Mouse (Mus musculus): Measurements from ENCODE around the gene Prr13. TPM values are rescaled to one million over a fixed set of nuclear protein-coding genes. Genes with fewer than 3 reads are reported as not detected.

Gene Prr13
- polyA plus RNA-seq, 1 experiment: 781 TPM

DNA sequence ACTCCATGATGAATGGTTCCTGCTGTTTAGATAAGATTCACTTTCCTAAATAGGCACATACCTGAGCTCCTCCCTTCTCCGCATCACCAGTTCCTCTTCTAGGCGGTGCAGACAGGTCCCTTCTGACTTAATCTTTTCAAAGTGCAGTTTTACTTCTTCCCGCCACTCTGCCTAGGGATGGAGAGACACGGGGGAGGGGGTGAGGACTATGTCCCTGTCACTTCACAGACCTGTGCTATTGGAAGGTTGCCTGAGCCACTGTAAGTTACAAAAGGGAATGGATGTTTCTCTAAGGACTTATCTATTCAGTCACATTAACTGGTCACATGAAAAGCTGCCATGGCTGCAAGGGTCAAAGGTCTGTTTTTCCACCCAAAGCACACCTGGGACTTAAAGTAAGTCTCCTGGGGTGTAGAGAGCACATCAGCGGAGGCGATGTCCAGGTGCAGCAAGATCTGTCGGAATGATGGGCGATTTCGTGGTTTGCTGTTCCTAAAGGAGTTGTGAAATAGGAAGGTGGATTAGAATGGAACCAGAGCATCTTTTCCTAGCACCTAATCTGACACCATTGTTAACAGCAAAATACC lies 43.5 kb downstream of the Prr13 start:
- DNase-seq (ENCODE audit: low read depth, low spot score): no peak
- WGBS: 39% methylated on average over 9 of the region's 9 CpGs

DNA sequence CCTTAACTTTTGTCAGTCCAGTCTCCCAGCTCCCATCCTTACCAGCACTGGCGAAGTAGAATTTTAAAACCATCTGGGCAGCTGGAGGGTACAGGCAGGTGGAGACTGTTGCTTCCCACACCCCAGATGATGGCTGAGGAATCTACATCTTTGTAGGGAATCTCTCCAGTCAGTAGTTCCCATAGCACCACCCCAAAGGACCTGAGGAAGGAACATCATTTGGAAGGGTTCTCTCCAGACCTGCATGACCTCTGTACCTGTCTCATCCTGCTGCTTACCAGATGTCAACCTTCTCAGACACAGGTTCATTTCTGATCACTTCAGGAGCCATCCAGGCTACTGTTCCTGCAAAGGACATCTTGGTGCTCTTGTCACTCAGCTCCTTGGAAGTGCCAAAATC lies 44.6 kb downstream of the Prr13 start, which contains the start of gene Gm10337:
TSS of gene Gm10337 (plus strand) at position 276 of the 400 bp plus-strand sequence.
- DNase-seq (ENCODE audit: low read depth, low spot score): no peak
- 89% methylated on average over 1 of the region's 1 CpGs for WGBS

DNA sequence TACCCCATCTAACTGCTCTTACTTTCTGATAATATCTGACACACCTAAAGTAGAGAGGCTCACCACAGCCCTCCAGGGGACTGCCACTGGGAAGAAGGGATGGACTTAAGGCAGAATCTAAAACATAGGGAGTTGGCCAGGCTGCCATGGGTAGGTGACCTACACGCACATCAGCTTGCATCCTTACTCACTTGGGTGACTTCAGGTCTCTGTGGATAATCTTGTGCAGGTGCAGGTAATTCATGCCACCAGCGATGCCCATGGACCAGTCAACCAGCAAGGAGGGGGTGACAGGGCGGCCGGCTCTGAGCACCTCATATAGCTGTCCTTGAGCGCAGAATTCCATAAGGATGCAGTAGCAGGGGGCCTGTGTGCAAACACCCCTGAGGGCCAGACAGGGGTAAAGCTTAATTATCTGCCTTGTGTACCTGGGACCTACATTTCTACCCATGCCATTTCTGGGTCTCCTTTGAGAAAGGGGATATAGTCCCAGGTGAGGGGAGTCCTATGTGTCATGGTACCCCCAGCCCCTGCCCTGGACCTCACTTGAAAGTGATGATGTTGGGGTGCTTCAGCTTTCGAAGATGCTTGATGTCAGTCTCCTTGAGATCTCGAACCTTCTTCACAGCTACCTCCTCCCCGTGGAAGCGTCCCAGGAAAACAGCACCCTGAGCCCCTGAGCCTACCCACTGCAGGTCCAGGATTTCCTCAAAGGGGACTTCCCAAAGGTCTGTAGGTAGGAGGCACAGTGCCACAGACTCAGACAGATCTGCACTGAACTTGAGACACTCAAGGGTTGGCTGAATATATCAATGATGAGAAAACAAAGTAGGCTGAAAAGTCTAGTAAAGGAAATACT lies 45.3 kb downstream of the Prr13 start:
- no peak for DNase-seq (ENCODE audit: low read depth, low spot score)
- WGBS: 88% methylated on average over 9 of the region's 9 CpGs

DNA sequence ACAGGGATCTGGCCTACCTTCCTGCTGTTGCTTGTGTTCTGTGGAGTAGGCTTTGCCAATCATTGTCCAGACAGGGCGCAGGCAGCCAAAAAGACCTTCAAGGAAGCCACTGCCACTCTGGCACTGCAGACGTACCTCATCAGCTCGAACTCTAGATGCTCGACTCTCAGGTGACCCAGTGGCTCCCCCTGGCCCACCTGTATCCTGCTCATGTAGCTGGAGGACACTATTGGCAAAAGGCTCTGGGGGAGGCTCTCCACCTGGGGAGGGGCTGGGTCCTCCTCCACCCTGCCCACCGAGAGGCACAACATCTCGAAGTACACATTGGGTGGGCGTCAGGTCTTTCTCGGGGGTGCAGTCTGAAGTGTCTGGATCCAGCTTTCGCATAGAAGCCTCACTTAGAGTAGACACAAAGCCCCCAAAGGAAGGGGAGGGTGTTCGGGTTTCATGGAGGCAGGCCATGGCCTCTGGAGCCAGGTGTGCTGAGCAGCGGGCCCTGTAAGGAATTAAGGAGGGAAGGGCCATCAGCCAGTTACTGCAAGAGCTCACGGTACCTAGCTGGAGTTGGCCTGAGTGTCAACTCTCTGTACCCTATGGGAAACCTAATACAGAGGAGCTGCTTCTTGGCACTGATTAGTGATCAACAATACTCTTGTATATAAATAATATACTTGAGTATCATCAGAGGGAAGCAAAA lies 46.4 kb downstream of the Prr13 start:
- no peak for DNase-seq (ENCODE audit: low read depth, low spot score)
- WGBS: 66% methylated on average over 12 of the region's 12 CpGs

DNA sequence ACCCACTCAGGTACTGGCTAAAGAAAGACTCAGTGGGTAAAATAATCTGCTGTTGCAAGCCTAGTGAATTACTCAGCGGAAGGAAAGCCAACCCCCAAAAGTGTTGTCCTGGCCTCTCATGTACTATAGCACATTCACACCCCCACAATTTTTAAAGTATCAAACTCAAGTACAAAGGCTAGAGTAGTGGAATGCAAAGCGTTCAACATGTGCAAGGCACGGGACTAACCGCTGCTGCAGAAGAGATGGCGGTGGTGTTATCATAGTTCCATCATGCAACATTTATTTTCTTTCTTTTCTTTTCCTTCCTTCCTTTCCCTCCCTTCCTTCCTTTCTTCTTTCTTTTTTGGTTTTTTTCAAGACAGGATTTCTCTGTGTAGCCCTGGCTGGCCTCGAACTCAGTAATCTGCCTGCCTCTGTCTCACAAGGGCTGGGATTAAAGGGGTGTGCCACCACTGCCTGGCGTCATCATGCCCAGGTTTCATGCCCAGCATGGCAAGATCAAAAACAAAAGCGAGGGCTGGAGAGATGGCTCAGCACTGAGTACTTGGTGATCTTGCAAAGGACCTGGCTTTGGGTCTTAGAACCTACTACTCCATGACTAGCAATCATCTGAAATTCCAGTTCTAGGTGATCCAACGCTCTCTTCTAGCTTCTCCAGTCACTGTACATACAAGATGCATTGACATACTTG lies 47.1 kb downstream of the Prr13 start:
- 68% methylated on average over 9 of the region's 9 CpGs for WGBS
- DNase-seq (ENCODE audit: low read depth, low spot score): no peak

DNA sequence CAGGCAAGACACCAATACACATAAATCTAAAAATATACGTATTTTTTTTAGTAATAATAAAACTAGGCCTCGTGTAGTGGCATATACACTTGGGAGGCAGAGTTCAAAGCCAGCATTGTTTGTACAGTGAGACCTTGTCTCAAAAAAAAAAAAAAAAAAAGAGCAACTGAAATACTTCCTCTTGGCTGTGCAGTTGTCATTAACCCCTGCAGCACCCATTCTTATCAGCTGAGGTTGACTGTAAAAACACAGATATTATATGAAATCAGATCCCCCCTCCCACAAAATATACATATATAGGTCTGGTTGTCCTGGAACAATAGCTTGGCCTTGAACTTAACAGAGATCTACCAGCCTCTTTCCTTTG lies 47.6 kb downstream of the Prr13 start:
- no peak for DNase-seq (ENCODE audit: low read depth, low spot score)
- WGBS: 10% methylated on average over 2 of the region's 2 CpGs

DNA sequence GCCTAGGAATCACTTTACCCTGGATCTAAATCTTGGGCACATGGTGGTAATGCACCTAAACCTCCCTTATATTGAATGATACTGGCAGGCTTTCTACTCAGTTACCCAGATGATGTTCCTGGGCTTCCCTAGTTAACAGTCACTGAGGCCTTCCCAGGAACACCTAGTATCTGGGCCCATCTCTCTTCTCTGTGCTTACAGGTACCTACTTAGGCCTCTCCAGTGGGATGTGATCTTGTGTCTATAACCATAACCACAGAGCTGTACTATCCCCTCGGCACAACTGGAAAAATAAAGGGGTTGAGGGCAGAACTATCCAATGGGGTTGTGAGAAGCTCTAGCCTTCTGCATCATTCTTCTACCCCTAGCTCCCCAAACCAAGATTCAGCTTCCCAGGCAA lies 48.0 kb downstream of the Prr13 start:
- WGBS: 85% methylated on average over 1 of the region's 1 CpGs
- DNase-seq (ENCODE audit: low read depth, low spot score): no peak

DNA sequence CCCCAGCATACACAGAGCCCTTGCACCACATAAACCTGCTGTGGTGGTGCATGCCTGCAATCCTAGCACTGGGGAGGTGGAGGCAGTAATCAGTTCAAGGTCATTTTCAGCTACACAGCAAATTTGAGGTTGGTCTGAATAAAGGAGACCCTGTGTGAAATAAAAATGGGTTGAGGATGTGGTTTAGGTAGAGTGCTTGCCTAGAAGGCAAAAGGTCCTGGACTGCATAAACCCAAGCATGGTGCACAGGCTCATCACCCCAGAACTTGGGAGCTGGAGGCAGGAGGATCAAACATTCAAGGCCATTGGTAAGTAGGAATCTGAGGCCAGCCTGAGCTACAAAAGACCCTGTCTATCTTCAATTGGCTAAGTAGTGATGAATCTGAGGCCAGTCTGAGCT lies 48.7 kb downstream of the Prr13 start:
- DNase-seq (ENCODE audit: low read depth, low spot score): no peak

DNA sequence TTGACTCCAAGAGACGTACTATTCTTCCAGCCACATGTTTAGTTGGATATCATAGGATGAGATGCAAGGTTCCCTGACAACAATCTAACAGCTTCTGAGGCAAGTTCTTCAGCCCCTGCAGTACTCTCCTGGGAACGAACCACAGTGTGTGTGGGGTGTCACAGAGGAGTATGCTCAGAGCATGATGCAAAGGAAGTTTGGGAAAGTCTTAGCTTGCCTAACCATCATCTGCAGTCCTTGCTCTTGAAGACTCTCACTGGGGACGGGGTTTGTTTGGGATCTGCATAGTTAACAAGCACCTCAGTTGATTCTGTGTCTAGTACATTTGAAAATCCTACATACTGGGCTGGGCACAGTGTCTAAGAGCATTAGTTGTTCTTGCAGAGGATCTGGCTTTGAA lies 49.5 kb downstream of the Prr13 start:
- WGBS: 76% methylated on average over 3 of the region's 3 CpGs

DNA sequence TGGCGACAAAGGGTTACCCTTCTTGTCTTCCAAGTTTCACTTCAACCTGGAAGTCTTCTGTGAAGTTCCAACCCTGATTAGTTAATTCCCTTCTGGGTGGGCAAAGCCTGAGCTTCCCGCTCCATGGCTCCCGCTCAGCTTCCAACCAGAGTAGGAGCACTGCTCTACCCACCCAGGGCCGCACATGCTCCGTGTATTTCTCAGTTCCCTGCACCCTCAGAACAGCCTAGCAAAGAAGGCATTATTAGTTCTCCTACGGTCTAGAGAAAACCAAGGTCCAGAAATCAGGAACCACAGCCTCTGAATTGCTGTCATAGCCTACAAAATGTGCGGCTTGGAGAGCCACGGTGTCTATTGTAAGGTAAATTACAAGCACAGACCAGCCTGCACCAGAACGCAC lies 51.3 kb downstream of the Prr13 start:
- DNase-seq (ENCODE audit: low read depth, low spot score): no peak
- 29% methylated on average over 9 of the region's 9 CpGs for WGBS

More for the DNA sequence above, 49.5 kb downstream of the Prr13 start:
- DNase-seq (ENCODE audit: low read depth, low spot score): no peak

DNA sequence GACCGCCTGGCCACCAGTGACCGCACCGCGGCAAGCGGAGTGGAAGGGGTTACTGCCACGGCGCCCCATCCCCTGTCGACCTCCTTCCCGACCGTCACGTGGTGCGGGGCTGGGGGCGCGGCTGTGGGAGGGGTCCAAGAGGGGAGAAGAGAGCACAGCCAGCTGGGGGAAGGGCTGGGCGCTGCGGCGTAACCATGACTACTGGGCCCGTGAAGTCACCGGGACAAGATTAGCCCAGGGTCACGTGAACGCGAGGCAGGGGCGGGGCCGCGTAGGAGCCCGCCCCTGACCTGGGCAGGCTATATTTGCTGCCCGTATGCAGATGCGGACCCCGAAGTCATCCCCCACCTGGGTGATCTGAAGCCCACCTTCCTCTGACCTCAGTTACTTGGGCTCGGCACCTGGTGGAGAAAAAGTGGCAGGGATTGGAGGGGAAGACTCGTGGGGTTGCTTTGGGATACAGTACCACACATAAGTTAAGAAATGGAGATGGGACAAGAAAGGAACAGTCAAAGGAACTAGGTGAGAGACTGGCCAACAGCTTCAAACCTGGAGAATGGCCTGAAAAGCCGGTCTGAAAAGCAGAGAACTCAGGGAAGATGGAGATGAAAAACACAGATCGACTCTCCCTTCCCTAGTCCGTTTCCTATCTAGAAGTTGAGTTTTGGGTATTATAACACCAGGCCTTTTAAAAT lies 51.9 kb downstream of the Prr13 start:
- DNase-seq (ENCODE audit: low read depth, low spot score): no peak
- WGBS: 3% methylated on average over 34 of the region's 34 CpGs

DNA sequence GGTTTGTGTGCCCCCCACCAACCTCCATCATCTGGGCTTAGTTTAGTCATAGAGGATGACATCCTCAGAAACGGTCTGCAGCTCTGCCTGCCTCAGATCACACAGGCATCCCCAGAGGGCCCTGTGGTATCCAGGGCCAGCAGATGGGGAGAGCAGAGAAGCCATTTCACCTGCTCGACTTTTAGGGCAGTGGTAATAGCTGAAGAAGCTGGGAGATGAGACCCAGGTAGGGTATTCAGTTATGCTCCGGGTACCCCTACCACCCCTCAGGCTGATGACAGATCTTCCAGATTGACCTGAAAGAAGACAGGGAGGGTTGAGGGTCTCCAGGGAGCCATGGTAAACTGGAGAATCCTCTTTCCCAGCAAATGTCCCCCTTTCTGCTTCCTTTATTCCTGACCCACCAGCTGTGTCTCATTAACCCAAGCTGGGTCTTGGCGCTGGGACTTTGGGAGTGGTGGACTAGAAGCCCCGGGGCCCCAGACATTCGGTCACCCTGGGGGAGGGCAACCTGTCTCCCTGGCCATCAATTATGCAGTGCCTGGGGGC lies 52.5 kb downstream of the Prr13 start:
- 30% methylated on average over 6 of the region's 6 CpGs for WGBS
- DNase-seq (ENCODE audit: low read depth, low spot score): no peak

DNA sequence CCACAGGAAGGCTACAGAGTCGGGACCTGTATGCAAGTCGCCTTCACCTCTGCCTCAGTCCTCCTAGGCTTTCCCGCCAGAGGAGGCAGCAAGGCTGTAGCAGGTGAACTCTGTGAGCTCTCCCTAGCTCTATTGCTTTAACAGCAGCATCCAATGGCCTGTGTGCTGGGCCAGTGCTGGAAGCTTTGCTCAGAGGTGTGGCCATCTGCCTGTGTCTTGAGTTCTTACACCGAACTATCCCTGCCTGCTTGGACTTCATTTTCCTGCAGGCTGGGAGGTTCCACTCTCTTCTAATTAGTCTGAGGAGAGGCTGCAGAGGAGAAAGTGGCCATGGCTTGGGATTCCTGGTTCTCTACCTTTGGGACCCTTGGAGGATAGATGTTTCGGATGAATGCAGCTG lies 53.2 kb downstream of the Prr13 start:
- no peak for DNase-seq (ENCODE audit: low read depth, low spot score)
- WGBS: 54% methylated on average over 5 of the region's 5 CpGs

Other genes with a start within 250 kb of the Prr13 start
- gene Itgb7, start 227.1 kb upstream of the Prr13 start, polyA plus RNA-seq (2012; rRNA removed): 23.0 and 24.8 TPM in 2 replicates
- 6.9 and 8.6 TPM in 2 replicates for gene Rarg, start 201.5 kb upstream of the Prr13 start, polyA plus RNA-seq (2012; rRNA removed)
- not detected in 2 replicates for gene Gm9918, start 188.5 kb upstream of the Prr13 start, polyA plus RNA-seq (2012; rRNA removed)
- gene Mfsd5, start 179.6 kb upstream of the Prr13 start, polyA plus RNA-seq (2012; rRNA removed): 52.4 and 57.1 TPM in 2 replicates
- 14.8 and 16.1 TPM in 2 replicates for gene Espl1, start 162.8 kb upstream of the Prr13 start, polyA plus RNA-seq (2012; rRNA removed)
- gene Pfdn5, start 132.9 kb upstream of the Prr13 start, polyA plus RNA-seq (2012; rRNA removed): 97.0 and 98.7 TPM in 2 replicates
- gene Myg1, start 127.3 kb upstream of the Prr13 start, polyA plus RNA-seq (2012; rRNA removed): 38.9 and 49.8 TPM in 2 replicates
- 31.0 and 35.2 TPM in 2 replicates for gene Aaas, start 108.3 kb upstream of the Prr13 start, polyA plus RNA-seq (2012; rRNA removed)
- gene Sp7, start 91.8 kb upstream of the Prr13 start, polyA plus RNA-seq (2012; rRNA removed): not detected in 2 replicates
- gene Sp1, start 52.9 kb upstream of the Prr13 start, polyA plus RNA-seq (2012; rRNA removed): 10.3 and 19.7 TPM in 2 replicates
- 0.16 and 1.0 TPM in 2 replicates for gene Amhr2, start 13.7 kb upstream of the Prr13 start, polyA plus RNA-seq (2012; rRNA removed)
- 449 and 466 TPM in 2 replicates for gene Pcbp2, start 11.5 kb downstream of the Prr13 start, polyA plus RNA-seq (2012; rRNA removed)
- not detected in 2 replicates for gene Gm10337, start 44.7 kb downstream of the Prr13 start, polyA plus RNA-seq (2012; rRNA removed)
- gene Map3k12, start 58.0 kb downstream of the Prr13 start, polyA plus RNA-seq (2012; rRNA removed): 2.6 and 2.7 TPM in 2 replicates
- 82.8 and 89.5 TPM in 2 replicates for gene Tarbp2, start 59.2 kb downstream of the Prr13 start, polyA plus RNA-seq (2012; rRNA removed)
- 3.1 and 3.6 TPM in 2 replicates for gene Npff, start 65.9 kb downstream of the Prr13 start, polyA plus RNA-seq (2012; rRNA removed)
- gene Gm28047, start 166.0 kb downstream of the Prr13 start, polyA plus RNA-seq (2012; rRNA removed): not detected in 2 replicates
- 45.0 and 47.4 TPM in 2 replicates for gene Atf7, start 166.4 kb downstream of the Prr13 start, polyA plus RNA-seq (2012; rRNA removed)
- 376 and 414 TPM in 2 replicates for gene Atp5g2, start 213.3 kb downstream of the Prr13 start, polyA plus RNA-seq (2012; rRNA removed)

Measured in large intestine, adult 2 months (tissue).